Comparison of ENCODE assay signal across 23 mouse cellular contexts in the genomic region with DNA sequence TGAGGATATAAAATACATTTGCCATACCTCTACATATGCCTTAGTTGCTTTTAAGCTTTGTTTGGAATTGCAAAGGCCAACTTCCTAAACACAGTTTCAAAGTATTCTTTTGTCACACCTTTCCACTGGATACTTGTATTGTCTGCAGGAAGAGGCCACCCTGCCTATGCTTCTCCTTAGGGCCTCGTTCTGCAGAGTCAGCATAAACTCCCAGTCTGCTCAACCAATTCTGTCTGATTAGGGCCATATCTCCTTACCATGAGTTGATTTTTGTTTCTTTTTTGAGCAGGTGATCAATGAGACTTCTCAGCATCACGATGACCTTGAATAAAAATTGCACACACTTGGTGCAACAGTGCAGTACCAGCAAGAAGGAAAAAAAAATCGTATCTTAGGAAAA.
"Had no signal": no experiment of that assay in that cellular context is flagged by ENCODE, and none has a peak within 500 bp of the region (broad histone marks: within the 10 kb centered on the region; RNA-seq: fewer than 3 reads in every experiment).

No protein-coding gene starts in this region.

- H3K4me1 ChIP-seq: embryonic facial prominence, embryonic 12.5 days; heart, embryonic 10.5 days had no signal

- H3K27me3 ChIP-seq: embryonic facial prominence, embryonic 12.5 days; embryonic facial prominence, embryonic 13.5 days; embryonic facial prominence, embryonic 15.5 days; forebrain, embryonic 12.5 days; forebrain, embryonic 13.5 days; forebrain, embryonic 15.5 days had no signal

- H3K27ac ChIP-seq: embryonic facial prominence, embryonic 12.5 days; embryonic facial prominence, embryonic 13.5 days; embryonic facial prominence, embryonic 15.5 days; forebrain, embryonic 10.5 days; forebrain, embryonic 12.5 days; forebrain, embryonic 13.5 days; forebrain, embryonic 15.5 days; gastrocnemius, adult 2 months; heart, embryonic 10.5 days had no signal

- H3K4me3 ChIP-seq: embryonic facial prominence, embryonic 12.5 days; embryonic facial prominence, embryonic 13.5 days; embryonic facial prominence, embryonic 15.5 days; erythroblast, embryonic 14.5 days; forebrain, embryonic 10.5 days; forebrain, embryonic 12.5 days; forebrain, embryonic 13.5 days; forebrain, embryonic 15.5 days; gastrocnemius, adult 2 months; heart, embryonic 10.5 days had no signal

- H3K9ac ChIP-seq: embryonic facial prominence, embryonic 12.5 days; embryonic facial prominence, embryonic 13.5 days; embryonic facial prominence, embryonic 15.5 days; forebrain, embryonic 12.5 days; forebrain, embryonic 13.5 days; forebrain, embryonic 15.5 days; forebrain, postnatal 0 days had no signal

- DNase-seq: cerebellum, adult 9-10 months; cerebellum, adult 9-11 months; cerebellum, postnatal 10 days; cerebellum, postnatal 14 days; cerebellum, postnatal 25 days; cerebellum, postnatal 36 days; embryo, embryonic 11 days; forebrain, postnatal 0 days; gastrocnemius, adult 2 months; gastrocnemius, postnatal 10 days; gastrocnemius, postnatal 14 days; gastrocnemius, postnatal 25 days; gastrocnemius, postnatal 36 days; heart, adult 18-20 months had no signal

- H3K9me3 ChIP-seq: embryonic facial prominence, embryonic 12.5 days; embryonic facial prominence, embryonic 13.5 days; embryonic facial prominence, embryonic 15.5 days; forebrain, embryonic 10.5 days; forebrain, embryonic 12.5 days; forebrain, embryonic 13.5 days; forebrain, embryonic 15.5 days; heart, embryonic 10.5 days had no signal
